Mouse (Mus musculus) limb, embryonic 15.5 days (tissue): ENCODE data around the gene Dynll2. TPM values are rescaled to one million over a fixed set of nuclear protein-coding genes. Genes with fewer than 3 reads are reported as not detected.
A peak's percentile ranks its signal among the peaks of the same experiment; 100 is the strongest.

Experiments
- ATAC-seq: fragments of 200-750 bp; cut with Nextera tagmentation; 2 replicates; pipeline ENCODE4 v1.8.0; 2017; ENCODE audit warnings: low read depth, moderate TSS enrichment; ENCODE audit not compliant: insufficient number of reproducible peaks, low FRiP score, low TSS enrichment
- H3K27ac ChIP-seq: fragments of 300-500 bp; sonication (generic); 2 replicates; pipeline ENCODE4 v1.5.1; 2015; ENCODE audit warnings: moderate library complexity, mild to moderate bottlenecking, inconsistent platforms
- H3K27me3 ChIP-seq: fragments of 300-500 bp; sonication (generic); 2 replicates; pipeline ENCODE4 v1.6.1; 2015; ENCODE audit warnings: inconsistent platforms
- H3K36me3 ChIP-seq: fragments of 300-500 bp; sonication (generic); 2 replicates; pipeline ENCODE4 v1.6.1; 2015; ENCODE audit warnings: inconsistent platforms
- H3K4me1 ChIP-seq: fragments of 300-500 bp; sonication (generic); 2 replicates; pipeline ENCODE4 v1.6.1; 2015; ENCODE audit warnings: inconsistent platforms
- H3K4me2 ChIP-seq: fragments of 300-500 bp; sonication (generic); 2 replicates; pipeline ENCODE4 v1.6.1; 2015; ENCODE audit warnings: mild to moderate bottlenecking, inconsistent platforms
- H3K4me3 ChIP-seq: fragments of 300-500 bp; sonication (generic); 2 replicates; pipeline ENCODE4 v1.5.1; 2015; ENCODE audit warnings: mild to moderate bottlenecking, inconsistent platforms
- H3K9ac ChIP-seq: fragments of 300-500 bp; sonication (generic); 2 replicates; pipeline ENCODE4 v1.6.1; 2015; ENCODE audit warnings: inconsistent platforms
- H3K9me3 ChIP-seq: fragments of 300-500 bp; sonication (generic); 2 replicates; pipeline ENCODE4 v1.6.1; 2016; ENCODE audit warnings: inconsistent platforms
- WGBS: fragments of 180-500 bp; shearing (Covaris S2); methylation state at CpG from one replicate; pipeline ENCODE4 v1.1.7; 2015; 5-methylcytosine and 5-hydroxymethylcytosine counted together
- polyA plus RNA-seq: library from polyadenylated mRNA; unstranded; fragments of >200 nt; fragmentation: Nextera tagmentation; extraction: Ambion mirVana; gene quantifications from 2 replicates; pipeline ENCODE4 v1.2.1, GENCODE M21; 2015

Gene Dynll2
- polyA plus RNA-seq, 1 experiment from 2014 or later, result 17.0 TPM

DNA sequence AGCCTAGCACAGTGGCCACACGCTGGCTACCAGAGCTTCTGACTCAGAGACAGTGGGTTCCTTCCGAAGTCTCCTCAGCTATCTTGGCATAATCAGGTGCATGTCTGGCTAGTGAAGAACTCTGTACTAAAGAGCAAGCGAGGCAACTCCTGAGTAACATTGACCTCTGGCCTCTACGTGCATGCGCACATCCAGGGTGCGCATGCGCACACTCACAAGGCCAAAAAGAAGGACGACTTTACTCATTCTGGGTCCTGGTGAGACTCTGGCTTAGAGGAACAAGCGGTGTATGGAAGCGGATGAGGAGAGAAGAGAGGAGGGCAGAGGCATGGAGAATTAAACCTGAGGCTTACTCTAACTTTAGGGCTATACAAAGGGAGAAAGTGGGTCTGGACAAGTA lies 26.3 kb upstream of the Dynll2 start:
- Histone ChIP-seq H3K36me3 (no peaks in the 10 kb centered on the region), H3K4me3 (no peak overlapping the region), H3K4me2 (no peak overlapping the region), H3K9ac (no peak overlapping the region), H3K9me3 (no peaks in the 10 kb centered on the region), H3K27ac (no peak overlapping the region), H3K27me3 (no peaks in the 10 kb centered on the region), H3K4me1 (peaks cover 13% of the 10 kb centered on the region)
- 88% methylated on average over 10 of the region's 10 CpGs for WGBS
- no peak for ATAC-seq

DNA sequence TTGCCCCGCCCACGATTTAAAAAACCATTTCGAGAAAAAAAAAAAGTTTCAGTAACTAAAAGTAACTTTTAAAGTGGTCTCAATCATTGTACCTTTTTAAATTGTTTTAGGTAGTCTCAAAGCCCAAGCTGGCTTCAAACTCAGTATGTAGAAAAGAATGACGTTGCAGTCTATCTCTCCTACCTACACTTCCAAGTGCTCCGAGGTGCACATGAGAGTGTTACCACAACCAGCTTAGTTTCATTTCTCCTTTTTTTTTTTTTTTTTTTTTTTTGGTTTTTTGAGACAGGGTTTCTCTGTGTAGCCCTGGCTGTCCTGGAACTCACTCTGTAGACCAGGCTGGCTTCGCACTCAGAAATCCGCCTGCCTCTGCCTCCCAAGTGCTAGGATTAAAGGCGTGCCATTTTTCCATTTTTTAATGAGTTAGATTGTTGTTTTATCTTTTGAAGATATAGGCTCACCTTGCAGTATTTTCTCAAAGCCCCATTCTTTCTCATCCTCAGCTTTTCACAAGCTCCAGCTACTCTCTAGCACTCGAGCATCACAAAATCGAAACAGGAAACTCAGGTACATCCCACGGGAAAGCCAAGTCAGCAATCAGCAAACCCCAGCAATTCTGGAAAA lies 25.4 kb upstream of the Dynll2 start:
- no peak for ATAC-seq
- no peaks in the 10 kb centered on the region for H3K36me3 ChIP-seq
- H3K9me3 ChIP-seq, result no peaks in the 10 kb centered on the region
- no peaks in the 10 kb centered on the region for H3K27me3 ChIP-seq
- H3K4me1 ChIP-seq, result peaks cover 14% of the 10 kb centered on the region
- H3K4me3 ChIP-seq, result no peak overlapping the region
- no peak overlapping the region for H3K27ac ChIP-seq
- H3K9ac ChIP-seq, result no peak overlapping the region
- H3K4me2 ChIP-seq, result no peak overlapping the region
- WGBS, result 86% methylated on average over 11 of the region's 11 CpGs

DNA sequence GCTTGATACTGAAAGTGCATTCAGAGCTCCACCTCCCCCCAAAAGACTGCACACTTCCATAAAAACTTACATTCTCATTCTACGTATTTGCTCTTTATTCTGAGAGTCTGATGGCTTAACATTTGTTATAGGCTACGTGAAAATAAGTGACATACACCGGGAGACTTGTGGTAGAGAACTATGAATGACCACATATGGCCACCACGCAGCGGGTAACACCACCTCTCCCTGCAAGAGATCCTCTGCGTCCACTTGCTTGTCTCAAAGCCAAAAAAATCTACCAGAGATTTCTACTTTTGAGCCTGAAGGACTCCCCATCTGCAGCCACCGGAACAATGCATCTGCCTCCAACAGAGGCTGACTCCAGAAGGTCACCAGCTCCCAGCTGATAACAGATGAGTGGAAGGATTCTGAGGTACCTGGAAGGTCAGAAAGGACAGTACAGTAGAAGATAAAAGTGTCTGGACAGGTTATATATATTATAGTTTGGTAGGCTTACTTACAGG lies 24.6 kb upstream of the Dynll2 start:
- H3K36me3 ChIP-seq, result no peaks in the 10 kb centered on the region
- H3K4me2 ChIP-seq, result no peak overlapping the region
- H3K4me3 ChIP-seq, result no peak overlapping the region
- H3K27me3 ChIP-seq, result no peaks in the 10 kb centered on the region
- H3K9me3 ChIP-seq, result no peaks in the 10 kb centered on the region
- WGBS, result 79% methylated on average over 7 of the region's 7 CpGs
- peaks cover 14% of the 10 kb centered on the region for H3K4me1 ChIP-seq
- no peak overlapping the region for H3K9ac ChIP-seq
- ATAC-seq, result no peak
- no peak overlapping the region for H3K27ac ChIP-seq

DNA sequence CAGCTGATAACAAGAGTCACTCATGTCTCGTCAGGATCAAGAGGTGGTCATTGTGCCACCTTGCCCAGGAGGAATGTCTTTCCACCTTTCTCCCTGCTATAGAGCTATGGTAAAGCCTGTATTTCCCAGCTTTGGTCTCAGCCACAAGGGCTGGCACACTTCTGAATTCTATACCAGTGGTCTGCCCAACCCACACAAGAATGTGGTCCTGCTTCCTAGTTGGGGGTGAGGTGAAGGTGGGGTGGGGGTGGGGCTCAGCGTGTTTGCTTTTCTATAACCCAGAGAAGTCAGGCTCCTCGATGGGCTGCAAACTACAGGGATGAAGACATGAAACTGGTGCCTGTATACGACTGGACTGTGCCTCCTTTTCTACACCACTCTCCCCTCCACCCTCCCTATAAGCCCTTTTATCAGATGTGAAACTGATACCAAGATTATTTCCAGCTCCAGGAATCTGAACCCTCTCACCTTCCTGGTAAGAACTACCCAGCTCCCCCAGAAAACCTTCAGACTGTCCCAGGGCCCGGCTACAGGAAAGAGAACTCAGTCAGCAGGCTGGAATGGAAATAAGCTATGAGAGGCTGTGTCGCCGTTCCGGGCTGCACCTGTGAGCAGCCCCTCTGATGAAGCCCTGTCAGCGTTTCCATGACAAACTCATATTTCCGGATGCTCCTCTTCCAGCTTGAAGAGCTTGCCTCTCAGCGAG lies 24.0 kb upstream of the Dynll2 start:
- Histone ChIP-seq H3K4me2 (no peak overlapping the region), H3K27ac (no peak overlapping the region), H3K4me1 (peaks cover 14% of the 10 kb centered on the region), H3K4me3 (no peak overlapping the region), H3K9ac (no peak overlapping the region), H3K27me3 (no peaks in the 10 kb centered on the region), H3K36me3 (no peaks in the 10 kb centered on the region), H3K9me3 (no peaks in the 10 kb centered on the region)
- WGBS, result 60% methylated on average over 11 of the region's 11 CpGs
- ATAC-seq, result no peak

DNA sequence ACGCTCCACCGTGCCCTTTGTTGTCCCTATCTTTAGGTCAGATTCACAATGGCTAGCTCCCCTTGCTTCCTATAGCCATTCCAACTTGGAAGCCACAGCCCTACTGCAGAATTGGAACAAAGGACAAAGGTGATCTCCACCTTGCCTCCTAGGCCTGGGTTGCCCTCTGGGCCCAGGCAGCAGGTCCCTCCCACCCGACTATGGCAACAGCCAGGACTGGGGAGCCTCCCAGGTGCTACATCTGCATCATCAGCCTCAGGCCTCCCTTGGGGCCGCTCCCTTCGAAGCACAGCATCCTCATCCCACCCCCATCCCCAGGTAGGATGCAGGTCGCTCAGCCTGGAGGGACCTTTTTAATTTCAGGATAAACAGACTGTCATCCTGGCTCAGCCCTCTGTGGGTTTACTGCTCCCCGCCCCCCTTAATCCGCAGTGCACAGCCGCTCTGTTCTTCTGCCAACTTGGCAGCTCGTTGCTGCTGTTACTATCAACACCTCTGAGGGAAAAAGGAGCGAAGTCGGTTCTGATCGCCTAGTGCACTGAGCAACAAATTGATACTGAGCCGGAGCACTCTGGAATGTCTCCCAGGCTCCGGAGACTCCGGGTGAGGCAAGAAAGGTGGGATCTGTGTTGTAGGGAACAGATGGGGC lies 22.3 kb upstream of the Dynll2 start:
- no peak for ATAC-seq
- no peak overlapping the region for H3K27ac ChIP-seq
- H3K9me3 ChIP-seq, result no peaks in the 10 kb centered on the region
- H3K36me3 ChIP-seq, result no peaks in the 10 kb centered on the region
- no peak overlapping the region for H3K4me3 ChIP-seq
- H3K9ac ChIP-seq, result no peak overlapping the region
- peak overlapping the region; percentile 31; the same call in 1 of the 2 replicates for H3K4me2 ChIP-seq
- H3K4me1 ChIP-seq, result peaks cover 14% of the 10 kb centered on the region
- WGBS, result 15% methylated on average over 16 of the region's 16 CpGs
- H3K27me3 ChIP-seq, result no peaks in the 10 kb centered on the region

DNA sequence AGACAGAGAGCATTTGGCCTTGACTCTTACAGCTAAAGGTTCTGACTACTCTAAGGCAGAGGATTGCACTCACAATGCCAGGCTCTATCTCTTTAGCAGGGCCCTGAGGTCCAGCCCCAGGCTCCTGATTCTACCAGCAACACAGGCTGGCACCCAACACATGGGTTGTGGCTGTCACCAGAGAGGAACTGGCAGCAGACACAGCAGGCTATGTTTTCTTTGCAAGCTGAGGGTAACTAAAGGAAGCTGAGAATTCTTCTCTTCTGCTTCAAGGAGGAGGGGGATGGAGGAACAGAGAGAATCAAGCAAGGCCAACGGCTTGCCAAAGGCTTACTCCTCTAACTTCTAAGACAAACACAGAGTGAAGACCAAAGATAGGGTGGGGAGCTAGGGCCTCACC lies 21.3 kb upstream of the Dynll2 start:
- Histone ChIP-seq H3K4me2 (no peak overlapping the region), H3K36me3 (no peaks in the 10 kb centered on the region), H3K9ac (no peak overlapping the region), H3K27ac (no peak overlapping the region), H3K27me3 (no peaks in the 10 kb centered on the region), H3K4me3 (no peak overlapping the region), H3K9me3 (no peaks in the 10 kb centered on the region), H3K4me1 (peaks cover 14% of the 10 kb centered on the region)
- ATAC-seq, result no peak
- WGBS, result 50% methylated on average over 1 of the region's 1 CpGs

DNA sequence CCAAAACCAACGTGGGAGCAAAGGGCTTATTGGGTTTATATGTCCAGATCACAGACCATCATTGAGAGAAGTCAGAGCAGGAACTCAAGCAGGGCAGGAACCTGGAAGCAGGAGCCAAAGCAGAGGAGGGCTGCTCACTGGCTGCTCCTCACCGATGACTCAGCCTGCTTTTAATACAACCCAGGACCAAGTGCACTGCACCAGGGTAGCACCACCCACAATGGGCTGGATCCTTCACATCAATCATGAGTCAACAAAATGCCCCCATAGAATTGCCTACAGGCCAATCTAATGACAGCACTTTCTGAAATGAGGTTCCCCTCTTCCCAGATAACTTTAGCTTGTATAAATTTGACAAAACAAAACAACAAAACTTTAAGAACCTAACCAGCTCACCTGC lies 16.8 kb upstream of the Dynll2 start:
- WGBS, result 32% methylated on average over 2 of the region's 2 CpGs
- Histone ChIP-seq H3K4me3 (no peak overlapping the region), H3K9ac (no peak overlapping the region), H3K9me3 (no peaks in the 10 kb centered on the region), H3K4me1 (peaks cover 5% of the 10 kb centered on the region; the same call in 1 of the 2 replicates), H3K27ac (no peak overlapping the region), H3K4me2 (no peak overlapping the region), H3K36me3 (no peaks in the 10 kb centered on the region), H3K27me3 (no peaks in the 10 kb centered on the region)
- no peak for ATAC-seq

DNA sequence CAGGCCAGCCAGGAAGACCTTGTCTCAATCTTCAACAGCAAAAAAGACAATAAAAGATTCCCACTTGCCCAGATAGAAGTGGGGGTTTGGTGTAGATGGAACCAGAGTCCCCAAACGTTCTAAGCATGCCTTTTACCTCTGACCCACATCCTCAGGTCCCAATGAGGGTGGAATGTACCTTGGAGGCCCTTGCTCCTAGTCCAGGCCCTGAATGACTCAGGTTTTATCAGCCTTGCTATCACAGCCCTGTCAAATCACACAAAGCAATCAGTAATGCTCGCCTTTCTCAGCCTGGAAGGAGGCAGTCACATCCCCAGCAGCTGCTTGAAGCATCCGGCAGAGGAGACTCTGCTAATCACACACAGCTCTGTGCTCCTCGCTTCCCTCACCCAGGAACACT lies 15.4 kb upstream of the Dynll2 start:
- Histone ChIP-seq H3K36me3 (no peaks in the 10 kb centered on the region), H3K4me2 (no peak overlapping the region), H3K4me1 (no peaks in the 10 kb centered on the region), H3K27ac (no peak overlapping the region), H3K4me3 (no peak overlapping the region), H3K9ac (no peak overlapping the region), H3K9me3 (no peaks in the 10 kb centered on the region), H3K27me3 (no peaks in the 10 kb centered on the region)
- ATAC-seq, result no peak
- 53% methylated on average over 4 of the region's 4 CpGs for WGBS

DNA sequence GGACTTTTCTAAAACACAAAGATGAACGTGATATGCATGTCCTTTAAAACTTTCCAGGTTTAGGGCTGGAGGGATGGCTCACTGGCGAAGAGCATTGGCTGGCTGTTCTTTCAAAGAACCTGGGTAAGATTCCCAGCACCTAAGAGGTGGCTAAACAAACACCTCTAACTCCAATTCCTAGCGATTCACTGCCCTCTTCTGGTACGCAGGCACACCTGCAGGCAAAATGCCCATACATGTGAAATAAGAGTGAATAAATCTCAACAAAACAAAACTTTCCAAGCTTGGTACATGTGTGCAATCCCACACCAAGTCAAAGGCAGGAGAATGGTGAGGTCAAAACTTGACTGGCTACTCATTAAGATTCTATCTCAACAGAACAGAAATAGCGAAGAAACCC lies 12.4 kb upstream of the Dynll2 start:
- Histone ChIP-seq H3K9me3 (no peaks in the 10 kb centered on the region), H3K36me3 (no peaks in the 10 kb centered on the region), H3K4me2 (no peak overlapping the region), H3K4me3 (no peak overlapping the region), H3K27ac (no peak overlapping the region), H3K27me3 (no peaks in the 10 kb centered on the region), H3K4me1 (no peaks in the 10 kb centered on the region), H3K9ac (no peak overlapping the region)
- WGBS, result 91% methylated on average over 5 of the region's 5 CpGs
- no peak for ATAC-seq

DNA sequence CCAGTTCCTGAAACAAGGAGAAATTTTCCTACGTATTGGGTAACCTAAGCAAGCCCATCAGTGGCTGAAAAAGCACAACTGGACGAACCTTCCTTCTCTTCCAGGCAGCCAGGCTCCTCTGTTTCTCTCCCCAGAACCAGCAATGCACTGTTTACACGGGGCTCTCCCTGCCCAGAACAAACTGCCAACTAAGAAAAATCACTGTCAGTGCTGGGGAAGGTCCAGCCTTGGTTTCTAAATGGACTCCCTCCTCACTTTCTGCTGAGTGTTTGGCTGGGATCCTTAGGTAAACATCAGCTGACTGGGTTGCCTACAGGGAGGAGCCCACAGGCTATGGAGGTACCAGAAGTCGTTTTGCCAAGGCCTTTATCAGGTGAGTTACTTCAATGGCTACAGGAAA lies 4.5 kb upstream of the Dynll2 start:
- Histone ChIP-seq H3K4me1 (peaks cover 6% of the 10 kb centered on the region), H3K36me3 (no peaks in the 10 kb centered on the region), H3K9ac (no peak overlapping the region), H3K9me3 (no peaks in the 10 kb centered on the region), H3K27me3 (no peaks in the 10 kb centered on the region), H3K27ac (no peak overlapping the region), H3K4me3 (no peak overlapping the region), H3K4me2 (no peak overlapping the region)
- no peak for ATAC-seq
- 44% methylated on average over 4 of the region's 4 CpGs for WGBS

DNA sequence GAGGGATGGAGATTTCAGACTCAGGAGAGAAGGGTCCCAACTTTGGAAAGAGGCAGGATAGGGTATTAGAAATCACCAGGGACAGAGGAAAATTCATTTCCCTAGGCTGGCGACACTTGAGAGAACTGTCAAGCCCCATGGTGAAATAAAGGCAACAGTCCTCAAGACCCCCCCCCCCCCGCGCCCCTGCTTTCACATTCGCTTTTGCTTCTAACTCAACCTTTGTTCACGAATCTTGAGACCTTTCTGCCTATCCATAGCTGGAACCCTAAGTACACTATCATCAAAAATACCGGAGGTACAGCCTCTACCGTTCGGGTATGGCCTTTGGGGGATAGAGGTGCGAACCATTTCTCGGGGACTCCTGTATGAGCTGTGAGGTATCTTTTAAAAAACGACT lies 528 bp upstream of the Dynll2 start:
- no peak for ATAC-seq
- Histone ChIP-seq H3K27me3 (no peaks in the 10 kb centered on the region), H3K36me3 (peaks cover 10% of the 10 kb centered on the region), H3K27ac (peak overlapping the region; percentile 93), H3K4me1 (peaks cover 25% of the 10 kb centered on the region), H3K4me3 (peak overlapping the region; percentile 98), H3K9ac (0 out of 2 replicates have a peak overlapping the region, but pooled peaks have one; percentile 82), H3K9me3 (no peaks in the 10 kb centered on the region), H3K4me2 (peak overlapping the region; percentile 70)
- 72% methylated on average over 11 of the region's 11 CpGs for WGBS

DNA sequence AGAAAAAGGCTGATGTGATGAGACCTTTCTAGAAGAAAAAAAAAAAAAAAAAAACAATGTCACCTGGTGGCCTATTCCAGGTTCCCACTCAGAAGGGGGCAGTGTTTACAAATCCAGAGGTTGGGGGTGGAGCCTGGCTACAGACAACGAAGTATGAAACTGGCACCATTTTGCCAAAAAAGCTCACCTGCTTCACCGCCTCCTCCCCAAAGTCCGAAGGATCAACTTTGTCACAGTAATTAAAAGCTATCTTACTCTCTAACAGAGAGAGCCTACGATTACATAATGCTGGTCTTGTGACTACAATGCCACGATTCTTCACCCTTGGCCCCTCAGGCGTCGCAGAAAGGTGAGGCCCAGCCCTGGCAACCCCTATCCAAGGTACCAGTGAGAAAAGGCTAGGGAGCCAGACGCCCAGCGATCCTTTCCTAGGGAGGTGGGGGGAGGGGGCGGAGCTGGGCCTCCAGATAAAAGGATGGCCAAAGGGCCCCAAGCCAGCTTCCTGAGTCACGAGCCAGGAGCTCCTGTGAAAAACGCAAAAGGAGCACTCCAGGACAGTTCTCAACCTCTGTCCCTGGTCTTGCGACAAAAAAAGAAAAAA lies 1.1 kb downstream of the Dynll2 start:
- WGBS, result 2% methylated on average over 13 of the region's 13 CpGs

More for the DNA sequence above, 1.1 kb downstream of the Dynll2 start:
- peak overlapping the region; percentile 98 for H3K4me3 ChIP-seq
- peaks cover 25% of the 10 kb centered on the region for H3K36me3 ChIP-seq
- H3K4me1 ChIP-seq, result peaks cover 25% of the 10 kb centered on the region
- no peaks in the 10 kb centered on the region for H3K27me3 ChIP-seq
- ATAC-seq, result no peak
- peak overlapping the region; percentile 70 for H3K4me2 ChIP-seq
- peak overlapping the region; percentile 93; the same call in 1 of the 2 replicates for H3K27ac ChIP-seq
- peak overlapping the region; percentile 82 for H3K9ac ChIP-seq
- no peaks in the 10 kb centered on the region for H3K9me3 ChIP-seq
